Comparison of ENCODE assay signal across 22 mouse cellular contexts in genomic region chr10:76721746-76722145, GRCm38 (mm10). TPM values are rescaled to one million over a fixed set of nuclear protein-coding genes. Genes with fewer than 3 reads are reported as not detected.
DNase-seq lines count a peak whose midpoint lies in the region; ATAC-seq lines count a peak whose summit lies in the region.
"Had no signal": no experiment of that assay in that cellular context is flagged by ENCODE, and none has a peak within 500 bp of the region (broad histone marks: within the 10 kb centered on the region; RNA-seq: fewer than 3 reads in every experiment).

No protein-coding gene starts in this region.

- no peak for ATAC-seq in intestine, embryonic 14.5 days (replicated peaks; ENCODE audit: low FRiP score, low TSS enrichment, low read depth)
- no peak for ATAC-seq in intestine, embryonic 15.5 days
- ATAC-seq: forebrain, embryonic 14.5 days; forebrain, embryonic 16.5 days had no signal

- H3K4me1 ChIP-seq in intestine, embryonic 14.5 days (replicated peaks; ENCODE audit: control insufficient read depth, insufficient read depth, low read length) = peaks cover 14% of the 10 kb centered on the region
- peaks cover 17% of the 10 kb centered on the region; the same call in 1 of the 2 replicates for H3K4me1 ChIP-seq in intestine, embryonic 15.5 days (replicated peaks)
- H3K4me1 ChIP-seq: forebrain, embryonic 12.5 days had no signal

- no peak overlapping the region for H3K9ac ChIP-seq in intestine, embryonic 14.5 days (ENCODE audit: low read length)
- no peak overlapping the region for H3K9ac ChIP-seq in intestine, embryonic 15.5 days
- H3K9ac ChIP-seq: embryonic facial prominence, embryonic 13.5 days; embryonic facial prominence, embryonic 15.5 days; forebrain, embryonic 12.5 days had no signal

- H3K27me3 ChIP-seq in intestine, embryonic 14.5 days (replicated peaks; ENCODE audit: control insufficient read depth, insufficient read depth, low read length) = no peaks in the 10 kb centered on the region
- H3K27me3 ChIP-seq in intestine, embryonic 15.5 days (replicated peaks) = no peaks in the 10 kb centered on the region
- H3K27me3 ChIP-seq: embryonic facial prominence, embryonic 13.5 days; embryonic facial prominence, embryonic 15.5 days; forebrain, embryonic 12.5 days had no signal

- no peaks in the 10 kb centered on the region for H3K9me3 ChIP-seq in intestine, embryonic 14.5 days (ENCODE audit: control insufficient read depth, low read length)
- no peaks in the 10 kb centered on the region for H3K9me3 ChIP-seq in intestine, embryonic 15.5 days
- H3K9me3 ChIP-seq: embryonic facial prominence, embryonic 13.5 days; embryonic facial prominence, embryonic 15.5 days; forebrain, embryonic 12.5 days had no signal

- WGBS in intestine, embryonic 14.5 days = 94% methylated on average over 6 of the region's 6 CpGs
- WGBS in intestine, embryonic 15.5 days = 94% methylated on average over 6 of the region's 6 CpGs

- no peak overlapping the region for H3K27ac ChIP-seq in intestine, embryonic 14.5 days (ENCODE audit: low read depth)
- H3K27ac ChIP-seq in intestine, embryonic 15.5 days = no peak overlapping the region
- H3K27ac ChIP-seq: embryonic facial prominence, embryonic 13.5 days; embryonic facial prominence, embryonic 15.5 days; forebrain, embryonic 12.5 days had no signal

- peak; percentile 86 for DNase-seq in heart, adult 11 months
- no peak for DNase-seq in heart, adult 8-10 months (ENCODE audit: low spot score)
- peak; percentile 41 for DNase-seq in intestine, embryonic 14.5 days (ENCODE audit: low spot score)
- DNase-seq: adrenal gland, adult 2 months; adrenal gland, postnatal 10 days; adrenal gland, postnatal 25 days; cerebellum, adult 11 months; cerebellum, adult 18-20 months; cerebellum, adult 8-10 months; cerebellum, adult 9-11 months; cerebellum, postnatal 14 days; cerebellum, postnatal 36 days; embryo, embryonic 11 days had no signal

- no peak overlapping the region for H3K4me3 ChIP-seq in intestine, embryonic 14.5 days (ENCODE audit: low read depth, low read length)
- H3K4me3 ChIP-seq in intestine, embryonic 15.5 days (replicated peaks) = no peak overlapping the region
- H3K4me3 ChIP-seq: embryonic facial prominence, embryonic 13.5 days; embryonic facial prominence, embryonic 15.5 days; erythroblast, embryonic 14.5 days; forebrain, embryonic 12.5 days had no signal

- peaks cover 67% of the 10 kb centered on the region for H3K36me3 ChIP-seq in intestine, embryonic 14.5 days (ENCODE audit: control insufficient read depth, insufficient read depth, low read length)
- H3K36me3 ChIP-seq in intestine, embryonic 15.5 days = peaks cover 42% of the 10 kb centered on the region; the same call in 1 of the 2 replicates
- H3K36me3 ChIP-seq: forebrain, embryonic 12.5 days had no signal

- H3K4me2 ChIP-seq in intestine, embryonic 14.5 days (ENCODE audit: low read length) = no peak overlapping the region
- H3K4me2 ChIP-seq in intestine, embryonic 15.5 days (replicated peaks) = no peak overlapping the region
- H3K4me2 ChIP-seq: embryonic facial prominence, embryonic 13.5 days; embryonic facial prominence, embryonic 15.5 days; forebrain, embryonic 12.5 days had no signal

RNA-seq across cellular contexts. Expression of gene Col6a1, which starts 4.2 kb away (rescaled TPM):
- 10 to 100 TPM; 23.3 to 31.8 (median 29.8) TPM for total RNA-seq in heart, adult 8-10 months (2022)
- polyA plus RNA-seq in intestine, embryonic 14.5 days (2014; fragmentation: Nextera tagmentation; extraction: Ambion mirVana) = 309 and 317 TPM in 2 replicates
- 317 and 323 TPM in 2 replicates for polyA plus RNA-seq in intestine, embryonic 15.5 days (2015; fragmentation: Nextera tagmentation; extraction: Ambion mirVana)
- total RNA-seq: common myeloid progenitor, adult 5-6 weeks; MEL had no signal
- polyA plus RNA-seq: erythroblast, embryonic 14.5 days had no signal
